Mouse (Mus musculus): ENCODE data around the gene Smarcc2.
"Not testable (repeated sequence)": the region's sequence is repeated elsewhere in the genome, so short reads cannot be mapped to it uniquely, and the experiment has no call there.

Smarcc2 gene

GRCm38 (mm10) chr10:128492633-128493311 lies 33.7 kb downstream of the Smarcc2 start:
- no peak for ATAC-seq (ENCODE audit: insufficient number of reproducible peaks, low FRiP score, low TSS enrichment)

- ATAC-seq (ENCODE audit: insufficient number of reproducible peaks, low FRiP score, low TSS enrichment) = peak; percentile 29
These were observed 34.3 kb downstream of the Smarcc2 start for GRCm38 (mm10) chr10:128493319-128493694.

GRCm38 (mm10) chr10:128493695-128494666 lies 34.9 kb downstream of the Smarcc2 start, which contains the start of gene Myl6:
Gene Myl6 (minus strand): TSS chr10:128494145.
- ATAC-seq (ENCODE audit: insufficient number of reproducible peaks, low FRiP score, low TSS enrichment) = peak; percentile 71

GRCm38 (mm10) chr10:128494667-128495245 lies 35.7 kb downstream of the Smarcc2 start:
- ATAC-seq (ENCODE audit: insufficient number of reproducible peaks, low FRiP score, low TSS enrichment) = no peak

- no peak for ATAC-seq (ENCODE audit: insufficient number of reproducible peaks, low FRiP score, low TSS enrichment)
These were observed 36.2 kb downstream of the Smarcc2 start for GRCm38 (mm10) chr10:128495270-128495669.

GRCm38 (mm10) chr10:128495903-128496302 lies 36.9 kb downstream of the Smarcc2 start:
- no peak for ATAC-seq (ENCODE audit: insufficient number of reproducible peaks, low FRiP score, low TSS enrichment)

GRCm38 (mm10) chr10:128496509-128497077 lies 37.5 kb downstream of the Smarcc2 start:
- no peak for ATAC-seq (ENCODE audit: insufficient number of reproducible peaks, low FRiP score, low TSS enrichment)

- no peak for ATAC-seq (ENCODE audit: insufficient number of reproducible peaks, low FRiP score, low TSS enrichment)
These were observed 38.2 kb downstream of the Smarcc2 start for GRCm38 (mm10) chr10:128497134-128497737.

GRCm38 (mm10) chr10:128498590-128498989 lies 39.5 kb downstream of the Smarcc2 start, which contains the start of gene Myl6b:
Gene Myl6b (minus strand): TSS chr10:128498685.
- peak; percentile 81 for ATAC-seq (ENCODE audit: insufficient number of reproducible peaks, low FRiP score, low TSS enrichment)

GRCm38 (mm10) chr10:128499116-128499671 lies 40.1 kb downstream of the Smarcc2 start:
- ATAC-seq (ENCODE audit: insufficient number of reproducible peaks, low FRiP score, low TSS enrichment) = 0 out of 2 replicates have a peak, but pooled peaks have one; percentile 21

GRCm38 (mm10) chr10:128502341-128502740 lies 43.3 kb downstream of the Smarcc2 start:
- ATAC-seq (ENCODE audit: insufficient number of reproducible peaks, low FRiP score, low TSS enrichment) = no peak

- no peak for ATAC-seq (ENCODE audit: insufficient number of reproducible peaks, low FRiP score, low TSS enrichment)
These were observed 44.5 kb downstream of the Smarcc2 start for GRCm38 (mm10) chr10:128503532-128503931.

GRCm38 (mm10) chr10:128504012-128504411 lies 45.0 kb downstream of the Smarcc2 start:
- ATAC-seq (ENCODE audit: insufficient number of reproducible peaks, low FRiP score, low TSS enrichment) = no peak

GRCm38 (mm10) chr10:128504641-128505370 lies 45.8 kb downstream of the Smarcc2 start:
- ATAC-seq (ENCODE audit: insufficient number of reproducible peaks, low FRiP score, low TSS enrichment) = no peak

- not testable (repeated sequence) for ATAC-seq (ENCODE audit: insufficient number of reproducible peaks, low FRiP score, low TSS enrichment)
These were observed 46.3 kb downstream of the Smarcc2 start for GRCm38 (mm10) chr10:128505371-128505667.

- ATAC-seq (ENCODE audit: insufficient number of reproducible peaks, low FRiP score, low TSS enrichment) = no peak
These were observed 46.9 kb downstream of the Smarcc2 start for GRCm38 (mm10) chr10:128505974-128506373.

- ATAC-seq (ENCODE audit: insufficient number of reproducible peaks, low FRiP score, low TSS enrichment) = no peak
These were observed 49.2 kb downstream of the Smarcc2 start for GRCm38 (mm10) chr10:128508260-128508659.

GRCm38 (mm10) chr10:128509203-128509602 lies 50.2 kb downstream of the Smarcc2 start:
- ATAC-seq (ENCODE audit: insufficient number of reproducible peaks, low FRiP score, low TSS enrichment) = no peak

GRCm38 (mm10) chr10:128509831-128510230 lies 50.8 kb downstream of the Smarcc2 start:
- ATAC-seq (ENCODE audit: insufficient number of reproducible peaks, low FRiP score, low TSS enrichment) = no peak

All from cerebellum, adult (tissue).